Mouse (Mus musculus) left cerebral cortex, adult 2 months (tissue): ENCODE measurements around the gene Prps1l1. TPM values are rescaled to one million over a fixed set of nuclear protein-coding genes. Genes with fewer than 3 reads are reported as not detected.

Experiments used
- DNase-seq, 2 experiments: peaks; one replicate each; pipeline ENCODE4 v3.0.0; 2021 to 2022; ENCODE audit warnings: low spot score in 2 of 2, mixed read lengths in 1 of 2; ENCODE audit errors: extremely low spot score in 1 of 2
- H3K27ac ChIP-seq: fragments of 200-600 bp; 2 replicates; pipeline ENCODE4 v1.8.1; 2022
- H3K4me3 ChIP-seq: fragments of 200-600 bp; 2 replicates; pipeline ENCODE4 v1.8.1; 2022
- CTCF ChIP-seq: fragments of 200-600 bp; IDR thresholded peaks from 2 replicates; pipeline ENCODE4 v1.8.1; 2022; ENCODE audit warnings: antibody characterized with exemption, mild to moderate bottlenecking, moderate library complexity
- intact Hi-C: fragments of 180-260 bp; cut with DNase I; formaldehyde crosslinking; loops from one replicate; pipeline ENCODE4 v1.15.1; 2025
- long read RNA-seq, 2 experiments: library from polyadenylated mRNA; stranded (forward); transcript quantifications; one replicate each; pipeline ENCODE4 v2.0.0; 2021; ENCODE audit warnings: borderline mapping rate in 2 of 2
- total RNA-seq, 2 experiments: library from RNA; stranded (reverse); gene quantifications; 2 replicates each; pipeline ENCODE4 v1.2.3; 2021

Prps1l1 gene
- not detected for total RNA-seq
- long read RNA-seq, experiment 1: 0 reads
- long read RNA-seq, experiment 2: 0 reads

DNA sequence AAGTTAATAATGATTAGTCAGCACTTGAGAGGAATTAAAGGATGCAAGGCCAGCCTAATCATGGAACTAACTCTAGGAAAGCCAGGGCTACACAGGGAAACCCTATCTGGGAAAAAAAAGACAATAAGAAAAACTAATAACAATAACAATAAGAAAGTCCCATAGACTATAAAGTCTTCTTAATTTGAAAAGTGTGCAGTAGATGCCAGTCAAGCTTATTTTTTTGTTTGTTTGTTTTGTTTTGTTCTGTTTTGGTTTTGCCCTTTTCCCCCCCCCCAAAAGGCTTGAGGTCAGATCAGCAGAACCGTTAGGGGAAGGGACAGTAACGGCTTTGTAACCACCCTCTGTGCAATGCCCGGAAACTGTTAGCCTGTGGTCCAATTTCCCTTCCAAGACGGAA is at the start of gene Prps1l1:
Prps1l1 (plus strand) TSS at position 301 of the 400 bp plus-strand sequence.
- Histone ChIP-seq H3K27ac (no peak within 1 kb of the TSS), H3K4me3 (no peak within 1 kb of the TSS)
- intact Hi-C loops: no loop called here
- no peak for DNase-seq
- TF ChIP-seq CTCF: no peak

DNA sequence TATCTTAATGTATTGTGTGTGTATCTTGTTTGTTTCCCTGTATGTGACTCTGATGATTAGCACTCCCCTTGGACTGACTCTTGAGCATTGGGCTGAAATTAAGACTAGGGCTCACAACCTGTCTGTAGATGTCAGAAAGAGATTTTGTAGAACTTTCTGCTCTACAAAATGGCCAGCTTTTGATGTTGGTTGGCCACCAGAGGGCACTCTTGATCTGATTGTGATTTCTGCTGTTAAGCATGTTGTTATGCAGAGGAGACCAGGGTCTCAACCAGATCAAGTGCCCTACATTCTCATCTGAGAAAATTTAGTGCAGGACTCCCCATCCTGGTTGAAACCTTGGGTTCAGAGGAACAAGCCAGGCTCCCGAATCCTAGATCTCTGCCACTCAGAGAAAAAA is 46.6 kb upstream of the Prps1l1 start:
- Histone ChIP-seq H3K4me3 (no peak overlapping the region), H3K27ac (no peak overlapping the region)
- peak; percentile 9 for TF ChIP-seq CTCF
- DNase-seq: no peak
- intact Hi-C loops: no loop called here

DNA sequence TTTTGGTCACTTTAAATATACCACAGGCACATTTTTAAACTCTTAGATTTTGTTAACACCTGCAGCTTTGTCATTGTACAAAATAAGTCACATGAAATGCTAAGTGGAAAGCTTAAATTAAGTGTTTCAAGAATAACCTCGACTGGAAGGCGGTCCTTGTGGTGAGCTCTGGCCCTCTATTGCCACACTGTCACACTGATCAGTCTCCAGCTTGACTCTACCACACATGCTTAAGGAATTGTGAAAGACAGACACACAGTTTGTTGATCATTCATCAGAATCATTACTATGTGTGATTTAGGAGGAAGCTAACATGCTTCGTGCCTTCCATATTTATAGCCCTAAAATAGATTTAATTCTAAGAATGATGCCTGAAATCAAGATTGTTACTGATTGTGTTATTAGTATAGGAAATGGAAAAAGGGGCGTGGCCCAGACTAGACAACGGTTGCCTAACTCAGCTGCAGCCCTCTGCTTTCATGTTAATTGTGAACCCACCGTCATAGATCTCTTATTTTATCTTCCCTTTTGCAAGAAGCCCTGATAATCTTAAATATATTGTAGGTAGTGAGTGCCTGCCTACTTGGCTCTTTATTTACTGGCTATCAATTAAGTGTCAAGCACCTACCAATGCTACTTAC is 35.4 kb upstream of the Prps1l1 start:
- no peak for TF ChIP-seq CTCF
- DNase-seq: no peak
- no peak overlapping the region for H3K4me3 ChIP-seq
- intact Hi-C loops: no loop called here
- H3K27ac ChIP-seq: no peak overlapping the region

DNA sequence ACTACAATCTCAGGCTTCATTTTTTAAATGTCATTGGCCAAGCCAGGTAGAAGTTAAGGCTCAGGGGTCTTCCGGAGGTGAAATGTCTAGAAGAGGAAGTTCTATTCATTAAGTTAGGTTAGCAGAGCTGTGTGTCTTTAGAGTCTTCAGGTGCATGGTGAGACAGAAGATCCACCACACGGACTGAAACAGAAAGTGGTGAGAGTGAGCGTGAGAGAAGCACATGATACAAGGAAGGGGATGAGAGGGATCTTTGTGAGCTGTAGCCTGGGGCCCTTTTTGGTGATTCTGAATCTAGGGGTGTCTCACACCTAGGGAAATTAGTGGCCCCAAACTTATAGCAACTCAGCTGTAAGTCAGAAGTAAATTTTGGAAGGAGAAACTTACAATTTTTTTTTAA is 8.6 kb upstream of the Prps1l1 start:
- no peak overlapping the region for H3K27ac ChIP-seq
- intact Hi-C loops: no loop called here
- no peak for TF ChIP-seq CTCF
- no peak for DNase-seq
- H3K4me3 ChIP-seq: no peak overlapping the region

DNA sequence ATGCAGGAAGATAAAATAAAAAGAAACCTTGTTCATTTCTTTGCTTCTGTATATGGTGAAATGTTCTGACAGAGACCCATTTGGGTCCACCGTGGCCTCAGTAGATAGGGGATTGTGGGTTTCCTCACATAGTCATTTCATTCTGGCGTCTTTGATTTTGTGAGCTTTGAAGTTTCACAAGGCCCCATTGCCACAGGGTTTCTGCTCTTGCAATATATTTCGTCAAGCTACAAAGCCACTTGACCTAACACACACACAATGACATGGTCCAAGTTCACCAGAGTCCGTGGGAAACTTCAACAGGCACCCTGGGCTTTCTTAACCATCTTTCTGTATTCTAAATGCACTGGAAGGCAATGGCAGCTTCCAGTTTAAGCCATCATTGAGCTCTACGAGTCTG is 1.3 kb downstream of the Prps1l1 start:
- Histone ChIP-seq H3K4me3 (no peak overlapping the region), H3K27ac (no peak overlapping the region)
- TF ChIP-seq CTCF: no peak
- intact Hi-C loops: no loop called here
- DNase-seq: no peak

DNA sequence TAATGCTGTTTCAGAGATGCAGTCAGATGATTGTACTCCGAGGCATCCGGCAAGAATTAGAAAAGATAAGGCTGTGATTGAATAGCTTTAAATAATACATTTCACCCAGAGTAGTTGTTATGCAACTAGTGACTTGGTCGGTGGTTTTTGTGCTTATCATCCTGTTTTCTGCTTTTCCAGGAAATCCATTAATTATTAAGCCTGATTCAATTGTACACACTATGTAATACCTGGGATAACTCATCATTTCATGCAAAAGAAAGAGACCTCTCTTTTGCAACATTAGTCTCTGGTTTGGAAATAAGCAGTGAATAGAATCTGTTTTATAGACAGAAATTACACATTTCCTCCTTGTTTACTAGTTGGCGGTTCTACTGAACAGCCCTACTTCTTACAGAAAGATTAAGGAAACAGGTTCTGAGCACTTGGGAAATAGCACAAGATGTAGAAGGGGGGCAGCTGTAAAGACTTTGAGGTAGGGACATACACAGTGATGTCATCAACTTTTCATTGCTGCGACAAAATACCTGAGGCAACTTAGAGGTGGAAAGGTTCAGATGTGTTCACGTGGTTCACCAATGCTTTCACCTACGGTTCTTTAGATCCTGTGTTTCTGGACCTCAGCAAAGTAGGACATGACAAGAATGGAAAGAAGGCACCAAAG is 5.1 kb downstream of the Prps1l1 start:
- TF ChIP-seq CTCF: no peak
- intact Hi-C loops: no loop called here
- no peak for DNase-seq
- H3K4me3 ChIP-seq: no peak overlapping the region
- H3K27ac ChIP-seq: no peak overlapping the region

DNA sequence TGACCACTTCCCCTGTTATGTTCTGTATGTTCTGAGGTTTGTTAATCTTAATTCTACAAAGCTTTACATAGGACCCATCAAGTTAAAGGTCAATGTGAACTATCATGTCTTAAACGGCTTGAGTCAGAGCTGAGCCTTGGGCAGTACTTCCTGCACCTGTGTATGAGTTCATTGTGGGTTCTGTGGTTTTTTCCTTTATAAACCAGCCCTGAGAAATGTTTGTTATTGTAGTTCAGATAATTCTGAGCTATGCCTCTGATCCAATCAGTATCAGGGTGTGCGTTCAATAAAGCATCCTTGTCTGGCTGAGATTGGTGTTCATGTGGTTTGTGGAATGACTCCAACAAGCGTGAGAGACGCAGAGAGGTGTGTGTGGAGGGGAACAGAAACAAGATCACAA is 5.8 kb downstream of the Prps1l1 start:
- no peak overlapping the region for H3K27ac ChIP-seq
- no peak for TF ChIP-seq CTCF
- no peak for DNase-seq
- intact Hi-C loops: no loop called here
- H3K4me3 ChIP-seq: no peak overlapping the region

DNA sequence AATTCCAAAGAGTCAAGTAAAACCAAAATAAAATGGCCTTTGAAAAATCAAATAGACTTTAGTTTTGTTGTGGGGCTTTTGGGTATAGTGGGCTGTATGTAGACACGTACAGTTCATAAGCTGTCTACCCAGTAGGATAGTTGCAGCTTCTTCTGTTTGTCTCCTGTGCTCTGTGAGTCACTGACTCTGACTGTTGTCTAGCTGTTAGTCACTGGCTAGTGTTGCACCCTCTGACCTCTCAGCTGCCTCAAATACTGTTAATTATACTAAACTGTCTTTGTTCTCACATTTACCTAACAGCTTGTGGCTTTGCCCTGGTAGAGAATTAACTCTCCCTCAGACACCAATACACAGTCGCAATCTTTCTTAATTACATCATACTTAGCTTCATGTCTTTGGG is 7.3 kb downstream of the Prps1l1 start:
- TF ChIP-seq CTCF: no peak
- H3K4me3 ChIP-seq: no peak overlapping the region
- no peak for DNase-seq
- intact Hi-C loops: no loop called here
- H3K27ac ChIP-seq: no peak overlapping the region

DNA sequence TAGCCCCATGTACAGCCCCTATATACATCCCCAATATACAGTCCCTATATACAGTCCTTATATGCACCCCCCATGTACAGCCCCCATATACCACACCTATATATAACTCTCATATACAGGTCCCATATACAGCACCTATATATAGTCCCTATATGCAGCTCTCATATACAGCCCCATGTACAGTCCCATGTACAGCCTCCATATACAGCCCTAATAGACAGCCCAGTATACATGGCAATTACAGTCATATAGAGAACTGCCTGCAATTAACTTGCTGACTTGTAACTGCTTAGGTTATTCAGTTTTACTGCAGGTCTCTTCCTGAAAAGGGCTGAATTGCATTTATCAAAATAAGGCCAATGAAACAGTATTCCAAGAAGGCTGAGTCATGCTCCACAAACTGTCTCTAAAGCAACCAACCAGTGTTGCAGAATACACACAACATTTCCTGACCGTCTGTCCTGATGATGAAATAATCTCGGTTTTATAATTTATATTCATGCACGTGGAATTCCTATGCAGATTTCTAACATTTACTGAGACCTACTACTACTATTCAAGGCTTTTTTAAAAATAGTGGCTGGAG is 13.1 kb downstream of the Prps1l1 start:
- no peak overlapping the region for H3K27ac ChIP-seq
- no peak for DNase-seq
- TF ChIP-seq CTCF: no peak
- H3K4me3 ChIP-seq: no peak overlapping the region
- intact Hi-C loops: no loop called here

DNA sequence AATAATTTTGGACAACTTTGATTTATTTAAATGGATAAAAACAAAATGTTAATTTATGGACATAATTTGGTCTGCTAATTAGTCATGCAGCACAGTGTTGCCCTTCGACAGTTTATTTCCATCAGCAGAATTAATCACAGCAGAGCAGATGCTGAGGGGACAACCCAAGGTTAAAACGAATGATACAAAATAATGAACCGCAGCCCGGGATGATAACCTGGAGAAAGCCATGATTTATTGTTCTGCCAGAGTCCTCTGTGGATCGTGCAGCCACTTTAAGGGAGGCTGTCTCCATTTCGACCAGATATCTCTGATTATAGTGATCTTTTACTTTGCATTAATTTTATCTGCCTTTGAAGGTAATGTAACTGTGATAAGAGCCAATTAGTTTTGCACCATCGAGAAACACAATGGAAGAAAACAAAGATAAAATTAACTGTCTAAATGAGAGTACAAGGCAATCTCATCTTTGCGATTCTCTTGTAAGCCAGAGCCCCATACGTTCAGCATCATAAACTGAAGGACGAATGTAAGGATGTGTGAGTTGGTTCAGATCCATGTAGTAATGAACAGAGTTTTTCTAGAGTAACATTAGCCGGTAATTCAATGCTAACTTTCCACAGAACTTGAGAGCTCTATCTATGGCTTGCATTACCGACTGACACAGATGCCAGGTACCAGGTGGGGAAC is 14.4 kb downstream of the Prps1l1 start:
- TF ChIP-seq CTCF: no peak
- DNase-seq: no peak
- Histone ChIP-seq H3K4me3 (no peak overlapping the region), H3K27ac (no peak overlapping the region)
- intact Hi-C loops: no loop called here

DNA sequence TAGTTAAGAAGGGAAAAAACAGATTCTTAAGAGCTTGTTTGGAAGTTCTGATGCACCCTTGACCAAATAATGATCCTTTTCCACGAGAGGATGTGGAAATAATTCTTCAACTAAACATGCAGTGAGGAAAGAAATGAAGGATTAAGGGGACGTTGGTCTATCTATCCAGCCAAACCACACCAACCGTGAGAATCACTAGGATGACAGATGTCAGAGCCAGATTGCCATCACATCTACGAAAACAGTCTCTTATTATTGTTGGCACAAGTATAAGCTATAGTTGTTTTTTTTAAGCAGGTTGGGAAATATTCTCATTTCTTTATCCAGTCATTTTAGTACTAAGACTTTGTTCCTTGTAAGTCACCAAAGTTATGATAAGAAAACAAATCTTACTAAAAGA is 15.8 kb downstream of the Prps1l1 start:
- Histone ChIP-seq H3K27ac (no peak overlapping the region), H3K4me3 (no peak overlapping the region)
- no peak for TF ChIP-seq CTCF
- intact Hi-C loops: no loop called here
- no peak for DNase-seq

DNA sequence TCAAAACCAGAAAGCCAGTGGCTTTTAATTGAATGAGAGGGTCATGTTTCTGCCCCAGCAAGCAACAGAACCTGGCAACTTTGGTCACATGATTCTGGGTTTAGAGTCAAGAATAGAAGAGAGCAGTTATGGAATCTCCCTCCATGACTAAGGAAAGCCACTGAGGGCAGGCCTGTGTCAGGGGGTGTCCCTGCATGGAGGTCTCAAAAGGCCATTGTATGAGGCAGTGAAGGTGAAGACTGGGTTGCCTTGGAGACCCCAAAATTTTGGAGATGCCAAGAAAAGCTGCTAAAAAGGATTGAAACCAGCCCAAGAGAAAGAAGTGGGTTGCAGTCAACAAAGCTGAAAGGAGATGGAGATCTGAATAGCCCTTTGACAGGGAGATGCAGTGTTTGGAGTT is 21.2 kb downstream of the Prps1l1 start:
- no peak for TF ChIP-seq CTCF
- no peak for DNase-seq
- Histone ChIP-seq H3K27ac (no peak overlapping the region), H3K4me3 (no peak overlapping the region)
- intact Hi-C loops: no loop called here
